Mouse (Mus musculus): ENCODE measurements around the gene Olfr589.
"Not testable (repeated sequence)": the region's sequence is repeated elsewhere in the genome, so short reads cannot be mapped to it uniquely, and the experiment has no call there.

Gene Olfr589

GRCm38 (mm10) chr7:103156256-103156655, at the start of gene Olfr589:
Olfr589 (minus strand) TSS chr7:103156356.
- in situ Hi-C loops (cut with MboI, MseI): no loop called here

GRCm38 (mm10) chr7:103184503-103184902, 28.3 kb upstream of the Olfr589 start, which contains the start of gene Olfr592:
Olfr592 (plus strand) TSS chr7:103184803.
- in situ Hi-C loops (cut with MboI, MseI): not testable (repeated sequence)

- in situ Hi-C loops (cut with MboI, MseI): no loop called here
Measured at GRCm38 (mm10) chr7:103178240-103178639, 22.1 kb upstream of the Olfr589 start, which contains the start of gene Olfr591. Olfr591 (minus strand) TSS chr7:103178340.

- in situ Hi-C loops (cut with MboI, MseI): no loop called here
Measured at GRCm38 (mm10) chr7:103169697-103170096, 13.5 kb upstream of the Olfr589 start.

GRCm38 (mm10) chr7:103140579-103140978, 15.6 kb downstream of the Olfr589 start, which contains the start of gene Olfr588-ps1:
Olfr588-ps1 (plus strand) TSS chr7:103140879.
- in situ Hi-C loops (cut with MboI, MseI): no loop called here

GRCm38 (mm10) chr7:103125538-103125937, 30.6 kb downstream of the Olfr589 start, which contains the start of gene Olfr586:
Olfr586 (minus strand) TSS chr7:103125638.
- in situ Hi-C loops (cut with MboI, MseI): no loop called here

GRCm38 (mm10) chr7:103119406-103119805, 36.8 kb downstream of the Olfr589 start:
- in situ Hi-C loops (cut with MboI, MseI): no loop called here

All from T-helper 17 cell (primary cell).